Mouse (Mus musculus): ENCODE measurements around the gene Ino80d.

Ino80d gene

GRCm38 (mm10) chr1:62909126-62909525, 205.3 kb downstream of the Ino80d start:
- DNase-seq, result no peak

- no peak for DNase-seq
Measured at GRCm38 (mm10) chr1:62908508-62908907, 206.0 kb downstream of the Ino80d start.
